Comparison of ENCODE assay signal across 13 mouse cellular contexts in the genomic region with DNA sequence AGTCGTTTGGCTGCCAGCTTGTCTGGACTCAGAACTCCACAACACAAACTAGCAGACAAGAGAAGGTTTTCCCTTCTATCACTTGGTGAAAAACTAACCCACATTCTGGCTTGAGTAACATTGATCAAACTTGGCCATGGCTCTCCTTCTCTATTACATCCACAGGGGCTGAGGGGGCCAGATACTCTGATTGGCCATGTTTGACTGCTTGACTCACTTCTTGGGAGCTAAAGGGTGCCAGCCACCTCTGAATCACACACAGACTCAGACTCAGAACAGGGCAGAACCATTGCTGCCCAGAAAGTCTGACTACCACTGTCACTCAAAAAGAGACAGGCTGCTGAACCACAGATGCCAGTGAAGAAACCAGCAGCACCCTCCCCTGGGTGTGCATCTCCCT.
"Had no signal": no experiment of that assay in that cellular context is flagged by ENCODE, and none has a peak within 500 bp of the region (broad histone marks: within the 10 kb centered on the region; RNA-seq: fewer than 3 reads in every experiment).

No protein-coding gene starts in this region.

- H3K27me3 ChIP-seq: kidney, embryonic 15.5 days; midbrain, embryonic 15.5 days had no signal

- ATAC-seq: midbrain, embryonic 15.5 days had no signal

- DNase-seq: kidney, postnatal 14 days; left cerebral cortex, postnatal 4 days; lung, adult 18-20 months; lung, postnatal 36 days; right cerebral cortex, adult 18-20 months; spleen, adult 18-20 months; thymus, adult 18-20 months; thymus, postnatal 14 days had no signal

- H3K4me2 ChIP-seq: kidney, embryonic 15.5 days; limb, embryonic 13.5 days; midbrain, embryonic 15.5 days had no signal

- H3K27ac ChIP-seq: kidney, embryonic 15.5 days; limb, embryonic 13.5 days; liver, embryonic 14.5 days; midbrain, embryonic 10.5 days; midbrain, embryonic 15.5 days had no signal

- H3K9me3 ChIP-seq: kidney, embryonic 15.5 days; midbrain, embryonic 15.5 days had no signal

- H3K4me3 ChIP-seq: kidney, embryonic 15.5 days; limb, embryonic 13.5 days; midbrain, embryonic 10.5 days; midbrain, embryonic 15.5 days had no signal

- H3K4me1 ChIP-seq: kidney, embryonic 15.5 days had no signal

- H3K9ac ChIP-seq: kidney, embryonic 15.5 days; limb, embryonic 13.5 days; liver, embryonic 14.5 days; midbrain, embryonic 15.5 days had no signal
